Mouse (Mus musculus): ENCODE data around the gene Aifm3. TPM values are rescaled to one million over a fixed set of nuclear protein-coding genes. Genes with fewer than 3 reads are reported as not detected.
A peak's percentile ranks its signal among the peaks of the same experiment; 100 is the strongest.

Aifm3 gene
- polyA plus RNA-seq, 1 experiment: 0.03 TPM

DNA sequence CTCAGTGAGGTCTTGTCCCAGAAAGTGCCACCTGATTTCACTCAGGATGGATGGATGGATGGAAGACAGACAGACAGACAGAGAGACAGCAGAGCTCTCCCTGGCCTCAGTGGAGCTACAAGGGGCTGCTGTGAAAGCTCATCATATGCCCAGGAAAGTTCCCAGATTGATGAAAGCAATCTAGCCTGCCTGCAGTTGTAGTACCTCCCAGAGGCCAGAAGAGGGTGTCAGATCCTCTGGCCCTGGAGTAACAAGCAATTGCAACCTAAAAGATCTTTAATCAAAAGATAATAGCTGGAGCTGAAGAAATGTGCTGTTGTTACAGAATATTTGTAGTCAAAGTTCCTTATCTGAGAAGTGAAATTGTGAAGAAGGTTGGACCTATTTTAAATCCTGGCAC lies 15.3 kb upstream of the Aifm3 start:
- Histone ChIP-seq H3K4me1 (peaks cover 50% of the 10 kb centered on the region), H3K27me3 (replicated peaks) (no peaks in the 10 kb centered on the region), H3K9me3 (no peaks in the 10 kb centered on the region), H3K36me3 (replicated peaks; ENCODE audit: low read length) (peaks cover 77% of the 10 kb centered on the region), H3K4me3 (replicated peaks) (no peak overlapping the region)
- TF ChIP-seq FLI1 (IDR thresholded peaks at IDR 0.05; ENCODE audit: low read length) (no peak), GATA1 (IDR thresholded peaks at IDR 0.05; ENCODE audit: borderline replicate concordance, low read length) (no peak)

- TF ChIP-seq FLI1 (IDR thresholded peaks at IDR 0.05; ENCODE audit: low read length) (no peak), GATA1 (IDR thresholded peaks at IDR 0.05; ENCODE audit: borderline replicate concordance, low read length) (no peak)
- Histone ChIP-seq H3K4me1 (peaks cover 49% of the 10 kb centered on the region), H3K4me3 (replicated peaks) (no peak overlapping the region), H3K27me3 (replicated peaks) (no peaks in the 10 kb centered on the region), H3K36me3 (replicated peaks; ENCODE audit: low read length) (peaks cover 74% of the 10 kb centered on the region), H3K9me3 (no peaks in the 10 kb centered on the region)
These were observed 14.7 kb upstream of the Aifm3 start for GRCm38 (mm10) chr16:17474761-17475160.

- no peak overlapping the region for H3K4me3 ChIP-seq (replicated peaks)
- no peaks in the 10 kb centered on the region for H3K27me3 ChIP-seq (replicated peaks)
- peaks cover 53% of the 10 kb centered on the region for H3K4me1 ChIP-seq
- no peaks in the 10 kb centered on the region for H3K9me3 ChIP-seq
- H3K36me3 ChIP-seq (replicated peaks; ENCODE audit: low read length): peaks cover 72% of the 10 kb centered on the region
- TF ChIP-seq FLI1 (IDR thresholded peaks at IDR 0.05; ENCODE audit: low read length) (no peak), GATA1 (IDR thresholded peaks at IDR 0.05; ENCODE audit: borderline replicate concordance, low read length) (no peak)
These were observed 14.1 kb upstream of the Aifm3 start for GRCm38 (mm10) chr16:17475326-17475725.

DNA sequence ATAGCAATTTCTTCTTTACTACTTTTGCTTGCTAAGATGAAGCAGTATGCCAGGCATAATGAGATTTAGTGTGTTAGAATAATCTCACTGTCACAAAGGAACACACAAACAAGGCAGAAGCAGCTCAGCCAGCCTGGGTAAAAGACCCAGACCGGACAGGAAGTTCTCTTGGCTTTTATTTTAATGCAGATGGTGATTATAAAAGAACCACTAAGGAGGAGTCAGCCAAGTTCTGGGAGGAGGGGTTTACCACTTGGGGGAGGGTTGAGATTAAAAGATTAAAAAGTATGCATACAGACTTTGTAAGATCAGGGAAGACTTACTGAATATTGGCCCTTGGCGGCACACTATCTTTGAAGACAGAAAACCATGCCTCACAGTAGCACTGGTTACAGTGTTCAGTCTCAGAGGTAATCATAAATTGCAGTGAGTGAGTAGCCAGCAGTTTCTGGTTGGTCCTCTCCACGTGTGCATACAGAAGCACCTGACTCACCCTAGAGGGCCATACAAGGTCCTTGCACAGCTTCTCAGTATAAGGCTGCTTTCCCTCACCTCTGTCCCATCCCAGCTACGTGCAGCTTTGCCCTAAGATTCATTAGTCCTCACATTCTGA lies 11.0 kb upstream of the Aifm3 start:
- Histone ChIP-seq H3K27me3 (replicated peaks) (no peaks in the 10 kb centered on the region), H3K4me1 (peaks cover 61% of the 10 kb centered on the region), H3K4me3 (replicated peaks) (no peak overlapping the region), H3K36me3 (replicated peaks; ENCODE audit: low read length) (peaks cover 67% of the 10 kb centered on the region), H3K9me3 (no peaks in the 10 kb centered on the region)
- TF ChIP-seq GATA1 (IDR thresholded peaks at IDR 0.05; ENCODE audit: borderline replicate concordance, low read length): no peak
- TF ChIP-seq FLI1 (IDR thresholded peaks at IDR 0.05; ENCODE audit: low read length): no peak

DNA sequence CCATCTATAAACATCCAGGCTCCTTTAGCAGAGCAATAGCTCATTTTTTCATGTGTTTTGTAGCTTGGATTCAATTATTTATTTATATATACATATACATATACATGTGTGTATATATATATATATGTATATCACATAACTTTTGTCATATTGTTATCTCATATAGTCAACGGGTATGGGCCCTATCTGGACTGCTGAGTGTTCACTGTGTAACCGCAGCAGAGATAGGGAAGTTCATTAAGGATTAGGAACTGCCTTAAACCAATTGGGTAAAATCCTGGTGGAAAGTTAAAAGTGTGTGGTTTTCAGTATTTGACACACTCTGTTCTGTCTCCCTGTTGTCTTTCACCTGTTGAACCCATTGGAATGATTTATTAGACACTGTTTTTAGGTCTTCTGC lies 7.9 kb upstream of the Aifm3 start:
- Histone ChIP-seq H3K4me3 (replicated peaks) (no peak overlapping the region), H3K36me3 (replicated peaks; ENCODE audit: low read length) (peaks cover 75% of the 10 kb centered on the region), H3K4me1 (peaks cover 49% of the 10 kb centered on the region), H3K9me3 (no peaks in the 10 kb centered on the region), H3K27me3 (replicated peaks) (no peaks in the 10 kb centered on the region)
- no peak for TF ChIP-seq FLI1 (IDR thresholded peaks at IDR 0.05; ENCODE audit: low read length)
- no peak for TF ChIP-seq GATA1 (IDR thresholded peaks at IDR 0.05; ENCODE audit: borderline replicate concordance, low read length)

GRCm38 (mm10) chr16:17486505-17486904 lies 2.9 kb upstream of the Aifm3 start:
- Histone ChIP-seq H3K4me3 (replicated peaks) (no peak overlapping the region), H3K4me1 (peaks cover 44% of the 10 kb centered on the region), H3K27me3 (replicated peaks) (peaks cover 20% of the 10 kb centered on the region), H3K36me3 (replicated peaks; ENCODE audit: low read length) (peaks cover 72% of the 10 kb centered on the region), H3K9me3 (no peaks in the 10 kb centered on the region)
- no peak for TF ChIP-seq FLI1 (IDR thresholded peaks at IDR 0.05; ENCODE audit: low read length)
- TF ChIP-seq GATA1 (IDR thresholded peaks at IDR 0.05; ENCODE audit: borderline replicate concordance, low read length): no peak

GRCm38 (mm10) chr16:17488478-17489468 lies 638 bp upstream of the Aifm3 start:
- peaks cover 51% of the 10 kb centered on the region for H3K4me1 ChIP-seq
- TF ChIP-seq GATA1 (IDR thresholded peaks at IDR 0.05; ENCODE audit: borderline replicate concordance, low read length) (no peak), FLI1 (IDR thresholded peaks at IDR 0.05; ENCODE audit: low read length) (no peak)

GRCm38 (mm10) chr16:17491154-17491553 lies 1.7 kb downstream of the Aifm3 start:
- TF ChIP-seq FLI1 (IDR thresholded peaks at IDR 0.05; ENCODE audit: low read length) (no peak), GATA1 (IDR thresholded peaks at IDR 0.05; ENCODE audit: borderline replicate concordance, low read length) (no peak)
- Histone ChIP-seq H3K9me3 (no peaks in the 10 kb centered on the region), H3K4me3 (replicated peaks) (no peak overlapping the region), H3K27me3 (replicated peaks) (peaks cover 48% of the 10 kb centered on the region), H3K4me1 (peaks cover 49% of the 10 kb centered on the region), H3K36me3 (replicated peaks; ENCODE audit: low read length) (peaks cover 26% of the 10 kb centered on the region)

More at GRCm38 (mm10) chr16:17488478-17489468, 638 bp upstream of the Aifm3 start:
- H3K27me3 ChIP-seq (replicated peaks): peaks cover 36% of the 10 kb centered on the region
- peaks cover 50% of the 10 kb centered on the region for H3K36me3 ChIP-seq (replicated peaks; ENCODE audit: low read length)
- peak overlapping the region; percentile 86 for H3K4me3 ChIP-seq (replicated peaks)
- no peaks in the 10 kb centered on the region for H3K9me3 ChIP-seq

DNA sequence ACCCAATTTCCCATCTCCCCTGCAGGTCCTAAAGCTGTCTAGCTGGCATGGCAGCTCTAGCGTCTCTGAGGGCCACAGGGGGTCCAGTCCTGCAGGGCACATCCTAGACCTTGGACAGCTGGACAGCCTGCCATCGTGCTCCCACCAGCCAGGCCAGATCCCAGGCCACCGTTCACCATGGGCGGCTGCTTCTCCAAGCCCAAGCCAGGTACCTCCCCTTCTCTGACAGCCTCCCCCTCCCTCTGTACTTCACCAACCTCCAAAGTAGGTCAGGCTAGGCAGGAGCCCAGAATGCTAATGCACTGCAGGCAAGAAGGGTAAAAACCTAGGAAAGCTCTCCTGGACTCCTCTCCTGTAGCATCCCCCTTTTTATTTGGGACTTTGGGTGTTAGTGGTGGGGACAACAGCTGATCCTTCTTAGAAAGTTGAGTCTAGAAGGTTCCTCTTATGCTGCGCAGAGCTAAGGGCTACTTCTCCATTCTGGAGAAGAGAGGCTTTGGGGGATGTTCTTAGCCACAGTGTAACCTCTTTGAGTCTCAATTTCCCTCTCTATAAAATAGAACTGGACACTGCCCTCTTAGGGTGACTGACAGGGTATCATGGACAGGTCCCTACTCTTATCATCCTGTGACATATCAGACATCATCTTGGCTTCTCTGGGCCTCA lies 2.6 kb downstream of the Aifm3 start:
- Histone ChIP-seq H3K4me1 (peaks cover 53% of the 10 kb centered on the region), H3K27me3 (replicated peaks) (peaks cover 56% of the 10 kb centered on the region), H3K36me3 (replicated peaks; ENCODE audit: low read length) (peaks cover 17% of the 10 kb centered on the region), H3K9me3 (no peaks in the 10 kb centered on the region), H3K4me3 (replicated peaks) (peak overlapping the region; percentile 23)
- TF ChIP-seq GATA1 (IDR thresholded peaks at IDR 0.05; ENCODE audit: borderline replicate concordance, low read length) (no peak), FLI1 (IDR thresholded peaks at IDR 0.05; ENCODE audit: low read length) (no peak)

Data from megakaryocyte, embryonic 14.5 days (primary cell).